Mouse (Mus musculus) forelimb bud, embryonic 11.5 days (tissue): Measurements from ENCODE around the gene Hdgfl1.

Experiments used
- DNase-seq: peaks from one replicate; pipeline ENCODE4 v3.0.0-alpha.2; 2012; ENCODE audit warnings: low read depth, low spot score

Gene Hdgfl1

GRCm38 (mm10) chr13:26769955-26770354 lies at the start of gene Hdgfl1:
Gene Hdgfl1 (minus strand): TSS chr13:26770165.
- DNase-seq: no peak

DNA sequence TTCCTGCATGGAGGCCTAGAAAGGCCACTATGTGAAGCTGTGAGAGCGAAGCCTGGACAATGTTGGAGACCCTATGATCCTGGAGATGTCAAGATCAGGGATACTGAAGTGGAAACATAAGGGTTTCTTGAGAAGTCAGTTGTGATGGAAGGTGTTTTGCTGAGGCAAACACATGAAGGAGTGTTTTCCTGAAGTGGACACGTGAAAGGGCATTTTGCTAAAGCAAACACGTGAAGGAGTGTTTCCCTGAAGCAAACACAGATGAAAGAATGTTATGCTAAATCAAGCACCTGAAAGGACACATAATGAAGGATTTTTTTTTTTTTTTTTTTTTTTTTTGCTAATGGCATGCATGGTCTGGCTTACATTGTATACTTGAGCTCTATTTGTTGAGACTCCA lies 25.5 kb upstream of the Hdgfl1 start:
- DNase-seq: no peak

- DNase-seq: no peak
Observed at GRCm38 (mm10) chr13:26769424-26769823, 541 bp downstream of the Hdgfl1 start.

DNA sequence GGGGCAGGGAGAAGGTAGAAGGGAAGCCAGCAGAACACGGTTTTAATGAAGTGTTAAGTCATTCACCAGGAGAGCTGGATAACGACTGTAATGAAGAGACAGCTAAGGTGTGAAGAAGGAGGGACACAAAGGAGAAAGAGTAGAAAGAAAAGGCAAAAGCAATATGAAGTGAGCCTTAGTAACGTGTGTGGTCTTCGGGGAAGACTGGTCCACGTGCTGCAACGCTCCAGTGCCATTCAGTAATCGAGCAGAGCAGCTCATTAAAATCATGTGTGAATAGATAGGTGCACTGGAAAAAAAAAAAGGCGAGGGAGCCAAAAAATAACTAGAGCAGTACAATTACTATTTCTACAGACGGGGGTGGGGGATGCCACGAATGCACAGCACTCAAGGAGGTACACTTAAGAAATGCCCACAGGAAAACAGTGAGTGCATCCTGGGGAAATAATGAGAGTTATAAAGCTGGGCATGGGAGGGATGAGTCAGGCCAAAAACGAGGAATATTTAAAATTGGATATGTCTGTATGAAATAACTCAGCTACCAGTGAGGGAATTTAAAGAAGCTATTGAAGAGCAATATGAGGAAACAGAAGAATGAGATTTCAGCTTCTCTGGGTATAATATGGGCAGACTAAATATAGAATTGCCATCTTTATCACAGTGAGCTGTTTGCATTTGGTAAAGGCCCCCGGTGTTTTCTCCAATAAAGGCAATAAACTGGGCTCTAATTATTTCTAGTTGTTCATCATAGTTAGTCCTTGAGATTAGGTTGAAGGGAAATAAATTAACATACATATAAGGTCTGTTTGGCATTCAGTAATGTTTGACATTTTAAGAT lies 7.8 kb downstream of the Hdgfl1 start:
- DNase-seq: no peak

GRCm38 (mm10) chr13:26752863-26753262 lies 17.1 kb downstream of the Hdgfl1 start:
- DNase-seq: no peak

- DNase-seq: no peak
Observed at GRCm38 (mm10) chr13:26752414-26752813, 17.6 kb downstream of the Hdgfl1 start.

- DNase-seq: no peak
Observed at GRCm38 (mm10) chr13:26745760-26746457, 24.1 kb downstream of the Hdgfl1 start.

DNA sequence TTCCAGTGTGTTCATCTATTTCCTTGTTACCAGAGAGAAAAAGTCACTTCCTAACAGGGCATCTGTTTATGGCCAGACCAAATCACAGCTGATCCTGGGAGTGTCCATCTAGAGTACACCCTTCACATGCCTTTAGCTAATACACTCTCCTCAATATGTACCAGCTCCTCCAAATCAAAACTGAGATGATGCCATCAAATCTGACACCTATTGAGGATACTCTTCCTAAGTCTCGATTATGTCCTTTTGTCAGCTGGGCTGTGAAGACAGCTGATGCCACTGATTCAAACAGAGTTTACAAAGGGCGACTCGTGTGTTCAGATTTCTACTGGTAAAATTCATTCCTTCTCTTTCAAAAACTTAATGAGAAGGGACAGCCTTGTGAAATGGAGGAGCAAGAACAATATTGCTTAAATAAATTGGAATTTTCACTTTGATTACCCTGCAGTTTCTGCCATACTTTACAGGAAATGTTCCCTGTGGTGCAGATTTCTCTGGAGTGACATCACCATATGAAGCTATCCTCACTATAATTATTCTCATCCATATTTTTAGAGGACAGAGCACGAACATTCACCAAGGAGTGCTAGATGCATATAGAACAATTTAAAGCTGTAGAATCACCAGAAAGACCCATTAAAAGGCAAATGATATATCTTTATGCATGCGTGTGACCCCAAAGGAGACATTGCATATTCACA lies 24.8 kb downstream of the Hdgfl1 start:
- no peak for DNase-seq

- DNase-seq: peak; percentile 17
Observed at GRCm38 (mm10) chr13:26744068-26744467, 25.9 kb downstream of the Hdgfl1 start.

DNA sequence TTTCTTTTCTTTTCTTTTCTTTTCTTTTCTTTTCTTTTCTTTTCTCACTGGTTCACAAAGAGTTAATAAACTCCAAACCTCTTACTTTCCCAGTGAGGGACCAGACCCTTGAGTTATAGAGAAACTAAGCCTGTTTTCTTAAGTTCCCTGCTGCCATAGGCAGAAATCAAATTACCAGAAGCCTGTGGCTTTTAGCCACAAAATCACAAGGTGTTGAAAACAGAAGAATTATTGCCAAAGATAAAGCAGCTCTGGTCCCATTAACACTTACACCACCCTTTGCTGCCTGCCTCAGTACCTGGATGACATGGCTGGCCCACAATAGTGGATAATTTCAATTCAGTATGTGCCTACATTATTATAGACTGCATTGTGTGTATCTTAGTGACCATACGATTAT lies 35.0 kb downstream of the Hdgfl1 start:
- DNase-seq: peak; percentile 81

DNA sequence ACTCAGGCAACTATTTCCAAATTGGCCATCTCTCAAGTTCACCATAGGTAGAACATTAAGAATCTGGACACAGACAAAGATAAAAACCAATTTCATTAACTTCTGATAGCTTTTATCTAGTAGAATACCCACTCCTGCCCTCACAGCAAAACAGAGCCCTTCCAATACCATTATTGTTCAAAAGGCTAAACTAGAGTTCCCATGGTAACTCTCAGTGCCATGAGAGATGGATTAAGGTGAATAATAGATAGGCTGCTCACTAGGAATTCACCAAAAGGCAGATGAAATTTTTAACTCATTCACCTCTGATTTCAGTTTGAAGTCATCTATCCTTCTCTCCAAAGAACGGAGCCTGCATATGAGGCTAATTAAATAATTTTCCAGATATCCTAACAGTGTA lies 45.7 kb downstream of the Hdgfl1 start:
- DNase-seq: no peak

GRCm38 (mm10) chr13:26721333-26721732 lies 48.6 kb downstream of the Hdgfl1 start:
- DNase-seq: no peak

GRCm38 (mm10) chr13:26720917-26721316 lies 49.0 kb downstream of the Hdgfl1 start:
- DNase-seq: no peak

DNA sequence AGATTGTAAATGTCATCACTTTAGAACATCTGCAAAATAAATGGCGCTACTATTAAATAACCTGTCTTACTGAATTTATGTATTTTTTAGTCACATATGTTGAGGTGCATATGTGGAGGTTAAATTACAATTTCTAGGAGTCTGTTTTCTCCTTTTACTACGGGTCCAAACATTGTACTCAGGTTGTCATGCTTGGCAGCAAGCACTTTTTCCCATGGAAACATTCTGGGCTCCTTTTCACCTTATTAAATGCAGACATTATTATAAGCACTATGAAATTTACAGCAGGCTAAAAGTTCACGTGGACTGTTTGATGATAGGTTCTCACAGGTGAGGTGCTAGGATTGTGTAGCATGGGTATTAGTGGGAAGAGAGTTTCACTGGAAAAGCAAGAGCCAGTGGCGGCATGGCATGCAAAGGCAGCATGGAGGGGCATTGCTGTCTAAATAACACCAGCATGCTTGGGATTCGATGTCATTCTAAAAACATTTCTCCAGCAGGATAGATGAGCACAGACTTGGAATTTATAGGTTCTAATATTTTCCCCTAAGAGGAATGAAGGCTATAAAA lies 50.7 kb downstream of the Hdgfl1 start:
- peak; percentile 33 for DNase-seq
